Mouse (Mus musculus) liver, postnatal 0 days (tissue): ENCODE results near the gene Smarcc2.

Source experiments
- CTCF ChIP-seq: sonication (generic); IDR thresholded peaks from 2 replicates; pipeline ENCODE4 v1.5.1; 2016; ENCODE audit warnings: antibody characterized with exemption, low read depth
- EP300 ChIP-seq: IDR thresholded peaks from 2 replicates; pipeline ENCODE4 v1.6.1; 2016; ENCODE audit warnings: antibody characterized with exemption, low read depth, mild to moderate bottlenecking

DNA sequence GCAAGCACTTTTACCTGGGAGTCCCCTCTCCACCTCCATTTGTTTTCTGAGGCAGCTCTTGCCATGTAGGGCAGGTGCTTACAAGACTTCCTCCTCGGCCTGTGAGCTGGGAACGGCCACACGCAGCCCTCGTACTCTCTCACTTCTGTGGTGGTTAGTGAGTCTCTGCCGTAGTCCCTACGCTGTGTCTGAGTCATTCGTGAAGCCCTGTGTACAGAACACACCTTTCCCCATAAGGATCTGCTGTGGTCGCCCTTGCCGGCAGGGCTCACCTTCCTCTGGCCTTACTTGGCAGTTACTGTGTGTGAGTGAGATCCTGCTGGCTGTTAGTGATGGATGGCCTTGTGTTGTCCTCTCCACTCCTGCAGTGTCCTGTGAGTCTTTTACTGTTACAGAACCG, 24.4 kb upstream of the Smarcc2 start:
- no peak for TF ChIP-seq CTCF
- no peak for TF ChIP-seq EP300
